In the genomic region with DNA sequence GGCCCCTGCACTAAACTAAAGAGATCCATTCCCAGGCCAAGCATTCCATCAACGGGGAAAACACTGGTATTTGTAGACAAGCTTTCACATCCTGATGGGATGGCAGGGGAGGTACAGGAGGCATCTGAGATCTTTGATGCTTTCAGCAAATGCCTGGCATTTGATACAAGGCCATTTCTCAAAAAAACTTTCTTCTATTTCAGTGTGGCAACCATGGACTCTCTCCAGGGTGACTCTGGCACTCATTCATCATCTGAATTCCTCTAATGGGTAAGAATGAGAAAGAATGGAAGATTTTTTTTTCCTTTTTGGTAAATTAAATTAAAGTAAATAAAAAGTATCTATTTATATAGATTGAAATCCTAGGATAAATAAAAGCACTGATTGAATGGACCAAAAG, we compare ENCODE assay signal across 14 mouse cellular contexts.
DNase-seq lines count a peak whose midpoint lies in the region.
"Had no signal": no experiment of that assay in that cellular context is flagged by ENCODE, and none has a peak within 500 bp of the region (broad histone marks: within the 10 kb centered on the region; RNA-seq: fewer than 3 reads in every experiment).

No protein-coding gene starts in this region.

- peak; percentile 21 for DNase-seq in adrenal gland, adult 8-10 months
- no peak for DNase-seq in adrenal gland, postnatal 4 days (ENCODE audit: low spot score in 2 of 2)
- DNase-seq in Muller cell, postnatal 12 days (ENCODE audit: inconsistent ontology term): peak; percentile 11
- DNase-seq in adipocyte (ENCODE audit: low spot score): peak; percentile 63
- DNase-seq in adrenal gland, postnatal 36 days: peak; percentile 28 to 31
- DNase-seq in ovary, postnatal 14 days (ENCODE audit: low spot score): no peak
- DNase-seq in thymus, postnatal 36 days: no peak
- DNase-seq: cerebellum, adult 11 months; cerebellum, adult 18-20 months; cerebellum, adult 8-10 months; cerebellum, adult 9-11 months; cerebellum, postnatal 14 days; cerebellum, postnatal 36 days; forebrain, postnatal 0 days had no signal

Comparison
In these comparisons a context has a peak if more than half of its experiments do, and no peak if none do; other contexts are left out.
1. DNase-seq: peak in adrenal gland, adult 8-10 months (single experiment), Muller cell, postnatal 12 days (single experiment), adipocyte (single experiment) and adrenal gland, postnatal 36 days (2 of 2); none in adrenal gland, postnatal 4 days (0 of 2), ovary, postnatal 14 days (single experiment) and thymus, postnatal 36 days (0 of 2).